Mouse (Mus musculus) forebrain, embryonic 11.5 days (tissue): ENCODE measurements at regions not wholly inside any gene's neighbourhood (a gene's known extent, or its start where the extent isn't known, plus 50 kb on each side); places are given as distances from the start of the nearest gene placed in this dataset.

Experiments used
- ATAC-seq: fragments of 200-750 bp; cut with Nextera tagmentation; replicated peaks from 2 replicates; pipeline ENCODE4 v1.8.0; 2017; ENCODE audit warnings: moderate TSS enrichment; ENCODE audit not compliant: low FRiP score
- DNase-seq: peaks from one replicate; pipeline ENCODE4 v3.0.0-alpha.2; 2017; ENCODE audit warnings: low spot score
- H3K27ac ChIP-seq: fragments of 300-500 bp; sonication (generic); 2 replicates; pipeline ENCODE4 v1.5.1; 2014; ENCODE audit warnings: low read depth, low read length
- H3K27me3 ChIP-seq: fragments of 300-500 bp; sonication (generic); 2 replicates; pipeline ENCODE4 v1.6.1; 2014; ENCODE audit warnings: mild to moderate bottlenecking, low read length, mixed read lengths; ENCODE audit not compliant: control insufficient read depth, insufficient read depth
- H3K36me3 ChIP-seq: fragments of 300-500 bp; sonication (generic); 2 replicates; pipeline ENCODE4 v1.6.1; 2014; ENCODE audit warnings: mild to moderate bottlenecking, low read length, moderate library complexity, mixed read lengths; ENCODE audit not compliant: control insufficient read depth, insufficient read depth
- H3K4me1 ChIP-seq: fragments of 300-500 bp; sonication (generic); replicated peaks from 2 replicates; pipeline ENCODE4 v1.6.1; 2014; ENCODE audit warnings: low read length, mixed read lengths; ENCODE audit not compliant: control insufficient read depth, insufficient read depth
- H3K4me2 ChIP-seq: fragments of 300-500 bp; sonication (generic); 2 replicates; pipeline ENCODE4 v1.6.1; 2014; ENCODE audit warnings: low read depth, mild to moderate bottlenecking, low read length, moderate library complexity, mixed read lengths; ENCODE audit not compliant: severe bottlenecking
- H3K4me3 ChIP-seq: fragments of 300-500 bp; sonication (generic); 2 replicates; pipeline ENCODE4 v1.5.1; 2014; ENCODE audit warnings: low read depth, low read length
- H3K9ac ChIP-seq: fragments of 300-500 bp; sonication (generic); 2 replicates; pipeline ENCODE4 v1.6.1; 2014; ENCODE audit warnings: low read length
- H3K9me3 ChIP-seq: fragments of 300-500 bp; sonication (generic); 2 replicates; pipeline ENCODE4 v1.6.1; 2016; ENCODE audit warnings: low read length, mixed read lengths; ENCODE audit not compliant: control insufficient read depth
- WGBS: fragments of 180-500 bp; shearing (Covaris S2); extraction: QIAGEN DNeasy Blood & Tissue Kit; methylation state at CpG from one replicate; pipeline ENCODE4 v1.1.7; 2014; 5-methylcytosine and 5-hydroxymethylcytosine counted together

GRCm38 (mm10) chr9:113455577-113455976 lies 252.5 kb downstream of the Pdcd6ip start:
- no peak for DNase-seq
- Histone ChIP-seq H3K4me3 (no peak overlapping the region), H3K4me2 (no peak overlapping the region), H3K27me3 (no peaks in the 10 kb centered on the region), H3K4me1 (peaks cover 2% of the 10 kb centered on the region; the same call in 1 of the 2 replicates), H3K36me3 (no peaks in the 10 kb centered on the region), H3K9me3 (no peaks in the 10 kb centered on the region), H3K27ac (no peak overlapping the region), H3K9ac (no peak overlapping the region)
- no peak for ATAC-seq
- 89% methylated on average over 5 of the region's 5 CpGs for WGBS

DNA sequence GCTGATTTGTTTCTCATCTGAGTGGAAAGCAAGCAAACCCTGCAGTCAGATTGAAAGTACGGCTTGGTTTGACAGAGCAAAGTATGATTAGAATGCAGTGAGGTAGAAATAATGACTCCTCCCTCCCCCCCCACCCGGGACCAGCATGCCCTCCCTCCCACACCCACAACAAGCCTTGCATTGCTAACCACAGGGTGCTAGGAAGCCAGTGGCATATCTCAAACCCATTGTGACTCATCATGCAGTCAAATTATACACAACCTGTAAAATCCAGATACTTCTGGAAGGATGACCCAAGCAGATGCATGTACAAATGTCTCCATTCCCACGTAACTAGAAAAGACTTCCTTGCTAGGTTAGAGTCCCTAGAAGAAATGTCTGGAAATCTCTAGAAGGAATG lies 254.8 kb downstream of the Pdcd6ip start:
- H3K4me2 ChIP-seq: no peak overlapping the region
- no peak overlapping the region for H3K4me3 ChIP-seq
- H3K27ac ChIP-seq: no peak overlapping the region
- 67% methylated on average over 3 of the region's 3 CpGs for WGBS
- H3K27me3 ChIP-seq: no peaks in the 10 kb centered on the region
- no peak overlapping the region for H3K9ac ChIP-seq
- H3K36me3 ChIP-seq: no peaks in the 10 kb centered on the region
- no peaks in the 10 kb centered on the region for H3K9me3 ChIP-seq
- H3K4me1 ChIP-seq: no peaks in the 10 kb centered on the region
- ATAC-seq (no peak), DNase-seq (no peak)

DNA sequence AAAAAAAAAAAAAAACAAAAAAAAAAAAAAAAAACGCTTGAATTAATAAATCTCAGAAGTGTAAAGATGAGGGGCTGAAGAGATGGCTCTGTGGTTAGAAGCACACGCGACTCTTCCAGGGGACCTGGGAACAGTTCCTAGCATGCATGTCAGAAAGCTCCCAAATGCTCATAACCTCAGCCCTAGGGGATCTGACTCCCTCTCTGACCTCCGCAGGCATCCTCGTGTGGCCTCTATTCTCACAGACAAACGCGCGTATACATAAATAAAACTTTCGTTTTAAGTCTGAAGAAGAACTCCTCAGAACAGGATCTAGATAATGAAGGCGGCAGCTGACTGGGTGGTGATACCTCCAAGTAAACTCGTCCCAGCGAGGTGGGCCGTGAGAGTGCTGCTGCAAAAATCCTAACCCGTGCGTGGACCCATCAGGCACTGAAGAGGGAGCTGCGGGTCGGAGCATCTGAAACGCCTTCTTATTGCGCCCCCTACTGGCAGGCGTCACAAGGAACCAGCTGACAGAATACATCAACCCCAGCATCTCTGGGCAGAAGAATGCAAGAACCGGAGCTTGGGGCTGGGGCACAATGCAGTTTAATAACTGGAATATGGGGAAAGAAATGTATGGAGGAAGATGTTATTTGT lies 266.2 kb downstream of the Pdcd6ip start:
- Histone ChIP-seq H3K4me3 (peak overlapping the region; percentile 14), H3K36me3 (no peaks in the 10 kb centered on the region), H3K27me3 (no peaks in the 10 kb centered on the region), H3K9me3 (no peaks in the 10 kb centered on the region), H3K27ac (no peak overlapping the region), H3K4me1 (no peaks in the 10 kb centered on the region), H3K9ac (0 out of 2 replicates have a peak overlapping the region, but pooled peaks have one; percentile 31), H3K4me2 (peak overlapping the region; percentile 29; the same call in 1 of the 2 replicates)
- peak; percentile 91 for ATAC-seq
- WGBS: 10% methylated on average over 21 of the region's 21 CpGs
- peak; percentile 93 for DNase-seq

DNA sequence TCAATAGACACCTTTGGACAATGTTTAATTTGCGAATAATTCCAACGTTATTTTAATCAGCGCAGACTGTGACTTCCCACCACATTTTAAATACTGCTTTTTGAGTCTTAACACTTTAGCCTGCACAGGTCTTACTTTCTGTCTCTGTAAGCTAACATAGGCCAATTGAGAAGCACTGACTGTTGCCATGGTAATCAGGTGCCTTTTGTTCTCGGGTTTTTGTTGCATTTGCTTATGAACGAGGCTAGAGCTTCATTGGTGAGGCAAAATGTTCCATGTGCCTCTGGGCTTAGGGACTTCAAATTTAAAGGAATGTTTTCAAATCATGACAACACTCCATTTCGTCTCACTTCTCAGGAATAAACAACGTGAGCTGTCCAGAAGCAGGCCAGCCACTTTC lies 269.7 kb downstream of the Pdcd6ip start:
- no peak overlapping the region for H3K9ac ChIP-seq
- H3K4me1 ChIP-seq: no peaks in the 10 kb centered on the region
- 60% methylated on average over 7 of the region's 7 CpGs for WGBS
- no peaks in the 10 kb centered on the region for H3K9me3 ChIP-seq
- H3K4me3 ChIP-seq: no peak overlapping the region
- ATAC-seq: no peak
- H3K27me3 ChIP-seq: no peaks in the 10 kb centered on the region
- H3K4me2 ChIP-seq: no peak overlapping the region
- no peak for DNase-seq
- no peak overlapping the region for H3K27ac ChIP-seq
- no peaks in the 10 kb centered on the region for H3K36me3 ChIP-seq

DNA sequence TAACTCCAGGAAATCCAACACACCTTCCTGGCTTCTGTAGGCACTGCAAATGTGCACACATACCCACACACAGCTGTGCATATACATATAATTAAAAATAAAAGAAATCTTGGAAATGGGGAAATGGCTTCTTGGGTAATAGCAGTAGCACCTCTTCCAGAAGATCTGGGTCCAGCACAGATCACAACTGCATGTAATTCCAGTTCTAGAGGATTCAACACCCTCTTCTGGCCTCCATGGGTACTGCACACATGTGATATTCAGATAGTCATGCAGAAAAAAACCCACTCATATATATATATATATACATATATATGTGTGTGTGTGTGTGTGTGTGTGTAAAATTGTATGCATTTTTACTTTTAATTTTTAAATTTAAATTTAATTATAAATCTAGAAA lies 272.1 kb downstream of the Pdcd6ip start:
- no peak overlapping the region for H3K4me2 ChIP-seq
- no peak overlapping the region for H3K4me3 ChIP-seq
- H3K27ac ChIP-seq: no peak overlapping the region
- H3K27me3 ChIP-seq: no peaks in the 10 kb centered on the region
- no peaks in the 10 kb centered on the region for H3K9me3 ChIP-seq
- H3K36me3 ChIP-seq: no peaks in the 10 kb centered on the region
- ATAC-seq (no peak), DNase-seq (no peak)
- H3K4me1 ChIP-seq: no peaks in the 10 kb centered on the region
- no peak overlapping the region for H3K9ac ChIP-seq

DNA sequence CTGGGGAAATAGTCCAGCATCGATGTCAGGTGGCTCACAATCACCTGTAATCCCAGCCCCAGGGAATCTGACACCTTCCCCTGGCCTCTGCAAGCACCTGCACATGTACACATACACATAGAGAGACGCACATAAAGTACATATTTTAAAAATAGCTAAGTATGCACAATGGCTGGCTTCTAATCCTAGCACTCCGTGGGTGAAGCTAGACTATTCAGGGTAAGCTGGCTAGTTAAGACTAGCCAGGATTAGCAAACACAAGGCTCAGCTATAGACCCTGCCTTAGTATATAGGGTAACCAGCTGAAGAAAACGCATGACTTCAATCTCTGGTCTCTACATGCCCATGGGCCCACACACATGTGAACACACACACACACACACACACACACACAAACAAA lies 274.6 kb downstream of the Pdcd6ip start:
- Histone ChIP-seq H3K27me3 (no peaks in the 10 kb centered on the region), H3K9ac (no peak overlapping the region), H3K4me1 (no peaks in the 10 kb centered on the region), H3K36me3 (no peaks in the 10 kb centered on the region), H3K4me3 (no peak overlapping the region), H3K27ac (no peak overlapping the region), H3K4me2 (no peak overlapping the region), H3K9me3 (no peaks in the 10 kb centered on the region)
- DNase-seq (no peak), ATAC-seq (no peak)
- 82% methylated on average over 4 of the region's 4 CpGs for WGBS

GRCm38 (mm10) chr9:113432601-113433179 lies 275.4 kb downstream of the Pdcd6ip start:
- no peak overlapping the region for H3K27ac ChIP-seq
- no peaks in the 10 kb centered on the region for H3K4me1 ChIP-seq
- no peaks in the 10 kb centered on the region for H3K36me3 ChIP-seq
- no peaks in the 10 kb centered on the region for H3K9me3 ChIP-seq
- no peak for ATAC-seq
- no peak overlapping the region for H3K9ac ChIP-seq
- WGBS: 91% methylated on average over 9 of the region's 9 CpGs
- DNase-seq: no peak
- no peaks in the 10 kb centered on the region for H3K27me3 ChIP-seq
- no peak overlapping the region for H3K4me2 ChIP-seq
- H3K4me3 ChIP-seq: no peak overlapping the region

DNA sequence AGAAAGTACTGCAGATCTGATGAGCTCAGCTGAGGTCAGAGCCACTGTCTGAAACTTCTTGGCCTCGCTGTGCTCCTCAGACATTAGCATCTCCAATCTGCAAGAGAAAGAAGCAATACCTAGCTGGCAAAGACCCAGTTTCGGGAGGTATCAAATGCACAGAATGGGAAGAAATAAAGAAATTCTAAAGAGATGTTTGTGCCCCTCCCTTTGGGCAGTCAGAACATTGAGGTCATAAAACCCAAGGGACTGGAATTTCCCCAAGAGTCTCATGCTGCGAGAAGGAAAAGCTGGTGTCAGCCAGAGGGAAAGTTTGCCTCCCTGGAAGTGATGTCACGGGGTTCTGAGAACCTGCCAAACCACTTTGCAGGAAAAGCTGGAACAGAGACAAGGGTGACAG lies 277.6 kb downstream of the Pdcd6ip start:
- Histone ChIP-seq H3K4me3 (no peak overlapping the region), H3K27ac (no peak overlapping the region), H3K4me1 (no peaks in the 10 kb centered on the region), H3K36me3 (no peaks in the 10 kb centered on the region), H3K4me2 (no peak overlapping the region), H3K9ac (no peak overlapping the region), H3K9me3 (no peaks in the 10 kb centered on the region), H3K27me3 (no peaks in the 10 kb centered on the region)
- DNase-seq: no peak
- no peak for ATAC-seq
- 87% methylated on average over 4 of the region's 4 CpGs for WGBS

DNA sequence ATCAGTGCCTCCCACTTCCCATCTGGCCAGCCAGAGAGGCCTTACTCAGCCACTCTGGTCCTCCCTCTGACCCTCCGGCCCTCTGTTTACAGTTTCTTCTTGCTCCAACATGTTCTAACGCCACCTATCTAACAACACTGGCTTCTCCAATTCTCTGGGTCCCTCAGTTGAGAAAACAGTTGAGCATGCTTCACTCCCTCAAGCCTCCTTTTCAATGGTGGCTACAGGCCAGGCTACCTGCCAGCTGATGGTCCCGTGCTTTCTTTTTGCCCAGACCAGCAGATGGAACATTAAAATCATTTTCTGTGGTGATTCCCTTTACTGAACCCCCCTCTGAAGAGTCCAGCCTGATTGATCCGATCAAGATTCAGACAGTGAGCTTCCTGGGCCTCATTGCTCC lies 280.8 kb downstream of the Pdcd6ip start:
- no peak for DNase-seq
- 88% methylated on average over 4 of the region's 4 CpGs for WGBS
- no peak overlapping the region for H3K4me3 ChIP-seq

More for the DNA sequence above, 280.8 kb downstream of the Pdcd6ip start:
- no peak overlapping the region for H3K9ac ChIP-seq
- no peaks in the 10 kb centered on the region for H3K27me3 ChIP-seq
- H3K27ac ChIP-seq: no peak overlapping the region
- H3K36me3 ChIP-seq: no peaks in the 10 kb centered on the region
- H3K4me2 ChIP-seq: no peak overlapping the region
- ATAC-seq: no peak
- H3K9me3 ChIP-seq: no peaks in the 10 kb centered on the region
- no peaks in the 10 kb centered on the region for H3K4me1 ChIP-seq
